Mouse (Mus musculus): Measurements from ENCODE around the gene Sox5. TPM values are rescaled to one million over a fixed set of nuclear protein-coding genes. Genes with fewer than 3 reads are reported as not detected.

Gene Sox5
- polyA plus RNA-seq, 1 experiment, result 0.85 TPM

DNA sequence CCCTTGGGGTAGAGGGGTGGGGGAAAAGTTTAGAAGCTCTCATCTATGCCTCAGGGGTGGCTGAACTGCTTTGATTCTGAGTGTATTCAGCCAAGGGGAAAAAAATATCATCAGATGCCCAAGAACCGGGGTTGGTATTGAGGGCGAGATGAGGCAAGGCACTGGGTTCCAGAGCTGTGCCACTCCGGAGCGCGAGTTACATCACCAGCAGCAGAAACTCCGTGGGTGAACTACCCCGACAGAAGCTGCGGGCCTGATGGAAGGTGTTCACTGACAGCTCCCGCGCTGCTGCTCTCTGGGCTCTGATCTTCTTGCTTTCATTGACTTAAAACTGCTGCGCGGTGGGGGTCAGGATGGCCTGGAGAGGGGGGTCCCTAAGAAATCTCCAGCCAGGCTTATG lies 1.1 kb upstream of the Sox5 start:
- no peaks in the 10 kb centered on the region; the same call in 1 of the 2 replicates for H3K4me1 ChIP-seq (ENCODE audit: control insufficient read depth, insufficient read depth, insufficient read length, low read length)
- WGBS, result 45% methylated on average over 12 of the region's 12 CpGs
- peak overlapping the region; percentile 75; the same call in 1 of the 2 replicates for H3K4me3 ChIP-seq (ENCODE audit: low read depth, low read length)
- H3K27me3 ChIP-seq (ENCODE audit: control insufficient read depth, insufficient read depth, low read length), result peaks cover 17% of the 10 kb centered on the region
- TF ChIP-seq CTCF (IDR thresholded peaks at IDR 0.05; ENCODE audit: extremely low read depth, insufficient read length, insufficient replicate concordance, low read depth, low read length) (no peak), POLR2A (IDR thresholded peaks at IDR 0.05; ENCODE audit: low read depth, low read length) (no peak)
- H3K36me3 ChIP-seq (ENCODE audit: control insufficient read depth, insufficient read depth, low read length), result no peaks in the 10 kb centered on the region
- H3K27ac ChIP-seq (ENCODE audit: insufficient read depth, low read depth, low read length), result no peak overlapping the region

DNA sequence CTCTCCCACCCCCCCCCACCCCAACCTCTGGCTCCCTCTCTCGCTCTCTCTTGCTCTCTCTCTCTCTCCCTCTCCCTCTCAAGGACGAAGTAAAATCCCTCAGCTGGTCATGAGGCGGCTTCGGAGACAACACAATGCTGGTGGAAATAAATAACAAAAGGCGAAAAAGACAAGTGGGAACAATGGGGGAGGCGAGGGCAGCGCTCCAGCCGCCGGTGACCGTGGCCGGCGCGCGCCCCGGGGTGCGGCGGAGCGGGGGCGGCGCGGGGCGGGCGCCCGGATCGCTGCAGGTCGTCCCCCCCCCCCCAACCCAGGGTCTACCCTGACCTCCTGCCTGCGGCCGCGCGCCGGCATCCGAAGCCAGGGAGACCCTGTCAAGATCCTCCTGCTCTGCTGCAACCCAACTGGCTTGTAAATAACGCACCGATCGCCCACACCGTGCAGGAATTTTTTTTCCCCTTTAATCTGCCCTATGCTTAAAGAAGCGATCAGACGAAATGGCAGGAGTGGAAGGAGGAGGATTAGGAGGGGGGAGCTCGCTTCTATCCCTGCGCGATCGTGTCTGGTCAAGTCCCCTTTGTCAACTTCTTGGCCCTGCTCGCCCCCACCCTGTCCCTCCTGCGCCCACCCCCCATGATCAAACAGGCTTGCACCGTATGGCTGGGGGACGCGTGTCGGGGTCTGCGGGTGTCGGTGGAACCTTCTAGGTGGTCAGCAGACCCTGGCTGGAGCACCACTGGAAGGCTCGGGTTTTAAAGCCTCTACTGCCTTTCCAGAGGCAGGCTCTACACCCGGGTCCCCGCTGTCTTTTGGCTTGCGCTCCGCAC lies 467 bp upstream of the Sox5 start:
- Histone ChIP-seq H3K27ac (ENCODE audit: insufficient read depth, low read depth, low read length) (no peak overlapping the region), H3K4me1 (ENCODE audit: control insufficient read depth, insufficient read depth, insufficient read length, low read length) (no peaks in the 10 kb centered on the region; the same call in 1 of the 2 replicates), H3K27me3 (ENCODE audit: control insufficient read depth, insufficient read depth, low read length) (peaks cover 17% of the 10 kb centered on the region), H3K36me3 (ENCODE audit: control insufficient read depth, insufficient read depth, low read length) (no peaks in the 10 kb centered on the region), H3K4me3 (ENCODE audit: low read depth, low read length) (peak overlapping the region; percentile 75)
- TF ChIP-seq CTCF (IDR thresholded peaks at IDR 0.05; ENCODE audit: extremely low read depth, insufficient read length, insufficient replicate concordance, low read depth, low read length), result no peak
- no peak for TF ChIP-seq POLR2A (IDR thresholded peaks at IDR 0.05; ENCODE audit: low read depth, low read length)
- 5% methylated on average over 54 of the region's 55 CpGs for WGBS

GRCm38 (mm10) chr6:144780608-144781285 lies 1.0 kb downstream of the Sox5 start:
- Histone ChIP-seq H3K4me1 (ENCODE audit: control insufficient read depth, insufficient read depth, insufficient read length, low read length) (no peaks in the 10 kb centered on the region; the same call in 1 of the 2 replicates), H3K4me3 (ENCODE audit: low read depth, low read length) (peak overlapping the region; percentile 75), H3K36me3 (ENCODE audit: control insufficient read depth, insufficient read depth, low read length) (no peaks in the 10 kb centered on the region), H3K27ac (ENCODE audit: insufficient read depth, low read depth, low read length) (0 out of 2 replicates have a peak overlapping the region, but pooled peaks have one; percentile 16), H3K27me3 (ENCODE audit: control insufficient read depth, insufficient read depth, low read length) (peaks cover 17% of the 10 kb centered on the region)
- 26% methylated on average over 9 of the region's 9 CpGs for WGBS
- TF ChIP-seq POLR2A (IDR thresholded peaks at IDR 0.05; ENCODE audit: low read depth, low read length), result no peak
- no peak for TF ChIP-seq CTCF (IDR thresholded peaks at IDR 0.05; ENCODE audit: extremely low read depth, insufficient read length, insufficient replicate concordance, low read depth, low read length)

DNA sequence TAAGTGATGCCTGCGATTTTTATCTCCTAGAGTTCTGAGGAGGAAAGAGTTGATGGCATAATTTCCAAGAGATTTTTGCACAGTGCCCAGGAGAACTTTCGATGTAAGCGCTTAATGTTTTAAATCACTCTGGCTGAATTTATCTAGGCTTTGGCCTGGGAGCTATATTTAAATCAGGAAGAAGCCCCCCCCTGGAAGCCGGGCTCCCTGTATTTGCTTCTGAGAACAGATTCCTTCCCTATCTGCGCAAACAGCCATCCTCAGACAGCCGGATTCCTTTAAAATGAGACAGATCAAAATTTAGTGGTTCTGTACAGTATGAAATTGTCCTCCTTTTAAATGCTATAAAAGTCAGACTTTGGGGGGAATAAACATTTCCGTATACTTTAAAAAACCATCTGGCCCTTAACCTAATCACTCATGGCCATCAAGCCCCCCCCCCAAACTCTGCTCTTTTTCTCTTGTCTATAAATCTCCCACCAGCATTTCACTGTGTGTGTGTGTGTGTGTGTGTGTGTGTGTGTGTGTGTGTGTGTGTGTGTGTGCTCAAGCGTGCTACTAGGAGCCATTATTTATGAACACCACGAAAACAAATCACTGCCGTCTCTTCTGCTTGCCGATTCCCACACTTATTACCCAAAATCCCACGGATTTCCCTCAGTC lies 1.7 kb downstream of the Sox5 start:
- Histone ChIP-seq H3K27me3 (ENCODE audit: control insufficient read depth, insufficient read depth, low read length) (peaks cover 17% of the 10 kb centered on the region), H3K27ac (ENCODE audit: insufficient read depth, low read depth, low read length) (0 out of 2 replicates have a peak overlapping the region, but pooled peaks have one; percentile 16), H3K4me3 (ENCODE audit: low read depth, low read length) (no peak overlapping the region), H3K4me1 (ENCODE audit: control insufficient read depth, insufficient read depth, insufficient read length, low read length) (no peaks in the 10 kb centered on the region; the same call in 1 of the 2 replicates), H3K36me3 (ENCODE audit: control insufficient read depth, insufficient read depth, low read length) (no peaks in the 10 kb centered on the region)
- WGBS, result 64% methylated on average over 12 of the region's 12 CpGs
- no peak for TF ChIP-seq POLR2A (IDR thresholded peaks at IDR 0.05; ENCODE audit: low read depth, low read length)

DNA sequence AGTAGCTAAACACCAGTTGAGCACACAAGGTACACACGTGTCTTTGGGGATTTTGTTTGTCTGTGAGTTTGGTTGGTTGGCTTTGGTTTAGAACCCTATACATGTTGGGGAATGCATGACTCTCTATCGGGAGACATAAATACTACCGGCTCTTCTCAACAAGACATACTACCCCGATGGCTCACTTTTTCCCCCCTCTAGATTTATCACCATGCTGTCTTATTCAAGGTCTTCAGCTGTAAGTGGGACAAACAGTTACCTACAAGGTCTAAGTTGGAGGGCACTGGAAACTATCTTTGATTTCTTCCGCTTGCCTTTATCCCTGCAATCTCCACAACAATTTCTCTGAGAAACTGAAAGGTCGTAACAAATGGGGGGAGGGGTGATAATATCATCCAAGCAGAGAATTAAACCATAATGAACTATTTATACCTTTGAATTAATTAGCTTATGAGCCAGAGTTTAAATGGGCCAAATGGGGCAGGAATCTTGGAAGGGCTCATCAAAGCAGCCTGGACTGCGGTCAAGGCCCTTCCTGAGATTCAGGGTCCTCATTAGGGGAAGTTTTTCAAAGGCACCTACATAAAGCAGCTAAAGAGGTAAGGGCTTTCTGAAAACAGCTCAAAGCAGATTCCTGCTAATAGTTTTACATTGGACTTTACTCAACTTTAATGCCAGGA lies 4.3 kb downstream of the Sox5 start:
- TF ChIP-seq POLR2A (IDR thresholded peaks at IDR 0.05; ENCODE audit: low read depth, low read length) (no peak), CTCF (IDR thresholded peaks at IDR 0.05; ENCODE audit: extremely low read depth, insufficient read length, insufficient replicate concordance, low read depth, low read length) (no peak)
- H3K27ac ChIP-seq (ENCODE audit: insufficient read depth, low read depth, low read length), result no peak overlapping the region
- H3K4me1 ChIP-seq (ENCODE audit: control insufficient read depth, insufficient read depth, insufficient read length, low read length), result no peaks in the 10 kb centered on the region; the same call in 1 of the 2 replicates
- H3K36me3 ChIP-seq (ENCODE audit: control insufficient read depth, insufficient read depth, low read length), result no peaks in the 10 kb centered on the region
- no peak overlapping the region for H3K4me3 ChIP-seq (ENCODE audit: low read depth, low read length)
- peaks cover 11% of the 10 kb centered on the region for H3K27me3 ChIP-seq (ENCODE audit: control insufficient read depth, insufficient read depth, low read length)
- 89% methylated on average over 7 of the region's 7 CpGs for WGBS

DNA sequence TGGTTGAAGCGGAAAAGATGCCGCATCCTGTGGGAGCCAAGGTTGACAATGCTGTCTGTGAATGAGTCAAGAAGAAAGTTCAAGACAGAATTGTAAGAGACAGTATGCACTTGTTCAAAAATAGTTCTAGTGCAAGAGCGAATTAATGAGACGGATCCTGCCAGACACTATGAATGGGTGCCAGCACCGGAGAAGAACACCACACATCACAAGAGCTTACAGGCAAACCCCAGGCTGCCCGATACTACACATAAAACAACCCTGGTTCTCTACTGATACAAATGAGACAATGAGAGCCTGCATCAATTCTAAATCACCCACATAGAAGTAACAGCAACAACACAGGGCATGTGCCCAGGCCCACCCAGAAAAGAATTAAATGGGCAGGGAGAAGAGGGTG lies 8.0 kb downstream of the Sox5 start:
- Histone ChIP-seq H3K4me3 (ENCODE audit: low read depth, low read length) (no peak overlapping the region), H3K27ac (ENCODE audit: insufficient read depth, low read depth, low read length) (no peak overlapping the region), H3K27me3 (ENCODE audit: control insufficient read depth, insufficient read depth, low read length) (no peaks in the 10 kb centered on the region), H3K4me1 (ENCODE audit: control insufficient read depth, insufficient read depth, insufficient read length, low read length) (no peaks in the 10 kb centered on the region), H3K36me3 (ENCODE audit: control insufficient read depth, insufficient read depth, low read length) (no peaks in the 10 kb centered on the region)
- TF ChIP-seq CTCF (IDR thresholded peaks at IDR 0.05; ENCODE audit: extremely low read depth, insufficient read length, insufficient replicate concordance, low read depth, low read length) (no peak), POLR2A (IDR thresholded peaks at IDR 0.05; ENCODE audit: low read depth, low read length) (no peak)
- 85% methylated on average over 6 of the region's 6 CpGs for WGBS

Data from small intestine, adult 2 months (tissue).